In the genomic region with DNA sequence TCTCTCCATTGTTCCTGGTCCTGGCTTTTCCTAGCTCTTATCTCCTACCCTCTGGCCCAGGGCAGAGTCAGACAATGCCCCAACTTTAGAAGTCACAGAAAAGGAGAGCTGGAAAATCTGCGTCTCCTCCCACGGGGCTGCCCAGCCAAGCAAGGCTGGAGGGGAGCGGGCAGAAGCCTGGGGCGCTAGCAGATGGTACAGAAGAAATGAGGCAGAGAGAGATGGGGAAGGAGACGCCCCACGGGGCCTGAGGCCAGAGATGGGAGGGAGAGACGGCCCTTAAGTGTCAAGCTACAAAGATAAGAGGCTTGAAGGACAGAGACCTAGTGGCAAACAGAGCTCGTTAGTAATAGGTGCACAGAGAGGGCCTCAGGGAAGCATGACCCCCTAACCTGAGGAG, we compare ENCODE assay signal across 10 mouse cellular contexts. TPM values are rescaled to one million over a fixed set of nuclear protein-coding genes. Genes with fewer than 3 reads are reported as not detected.
DNase-seq lines count a peak whose midpoint lies in the region; ATAC-seq and TF ChIP-seq lines count a peak whose summit lies in the region.
"Had no signal": no experiment of that assay in that cellular context is flagged by ENCODE, and none has a peak within 500 bp of the region (broad histone marks: within the 10 kb centered on the region; RNA-seq: fewer than 3 reads in every experiment).

No protein-coding gene starts in this region.

- H3K27ac ChIP-seq in heart, embryonic 12.5 days (ENCODE audit: poor library complexity, severe bottlenecking): peak overlapping the region; percentile 92
- peak overlapping the region; percentile 48; the same call in 1 of the 2 replicates for H3K27ac ChIP-seq in lung, embryonic 14.5 days (ENCODE audit: low read depth)
- 0 out of 2 replicates have a peak overlapping the region, but pooled peaks have one; percentile 31 for H3K27ac ChIP-seq in hindbrain, embryonic 11.5 days (ENCODE audit: low read depth, low read length)
- peak overlapping the region; percentile 46 for H3K27ac ChIP-seq in neural tube, embryonic 13.5 days (replicated peaks)

- peaks cover 58% of the 10 kb centered on the region for H3K4me1 ChIP-seq in heart, embryonic 12.5 days (replicated peaks)
- H3K4me1 ChIP-seq in lung, embryonic 14.5 days (ENCODE audit: insufficient read depth): peaks cover 6% of the 10 kb centered on the region; the same call in 1 of the 2 replicates
- no peaks in the 10 kb centered on the region for H3K4me1 ChIP-seq in hindbrain, embryonic 11.5 days (replicated peaks; ENCODE audit: control insufficient read depth, insufficient read depth, low read length)
- peaks cover 29% of the 10 kb centered on the region for H3K4me1 ChIP-seq in neural tube, embryonic 13.5 days (replicated peaks)

- H3K9me3 ChIP-seq in heart, embryonic 12.5 days (replicated peaks): peaks cover 7% of the 10 kb centered on the region
- H3K9me3 ChIP-seq in lung, embryonic 14.5 days (ENCODE audit: low read depth, low read length): peaks cover 6% of the 10 kb centered on the region
- H3K9me3 ChIP-seq in hindbrain, embryonic 11.5 days (ENCODE audit: control insufficient read depth, low read length): no peaks in the 10 kb centered on the region
- H3K9me3 ChIP-seq in neural tube, embryonic 13.5 days: no peaks in the 10 kb centered on the region

- peak overlapping the region; percentile 55 for H3K9ac ChIP-seq in heart, embryonic 12.5 days
- H3K9ac ChIP-seq in lung, embryonic 14.5 days: peak overlapping the region; percentile 29; the same call in 1 of the 2 replicates
- no peak overlapping the region for H3K9ac ChIP-seq in hindbrain, embryonic 11.5 days (ENCODE audit: low read depth, low read length)
- H3K9ac ChIP-seq in neural tube, embryonic 13.5 days: peak overlapping the region; percentile 4; the same call in 1 of the 2 replicates

- WGBS in heart, embryonic 12.5 days: 13% methylated on average over 8 of the region's 8 CpGs
- WGBS in lung, embryonic 14.5 days: 36% methylated on average over 8 of the region's 8 CpGs
- WGBS in hindbrain, embryonic 11.5 days: 64% methylated on average over 8 of the region's 8 CpGs
- WGBS in neural tube, embryonic 13.5 days: 45% methylated on average over 8 of the region's 8 CpGs

- 0 out of 2 replicates have a peak, but pooled peaks have one; percentile 12 for ATAC-seq in heart, embryonic 12.5 days (ENCODE audit: insufficient number of reproducible peaks, low FRiP score)
- ATAC-seq in lung, embryonic 14.5 days (ENCODE audit: insufficient read depth): no peak
- no peak for ATAC-seq in hindbrain, embryonic 11.5 days (ENCODE audit: low FRiP score)
- ATAC-seq in neural tube, embryonic 13.5 days (ENCODE audit: low read depth): no peak
- ATAC-seq: lung, postnatal 0 days had no signal

- no peak for TF ChIP-seq CTCF in lung, embryonic 14.5 days (IDR thresholded peaks at IDR 0.05; ENCODE audit: low read depth)

- intact Hi-C loops in heart, postnatal 25 days (cut with DNase I): no loop called here

- peak overlapping the region; percentile 63 for H3K4me2 ChIP-seq in heart, embryonic 12.5 days
- H3K4me2 ChIP-seq in lung, embryonic 14.5 days: no peak overlapping the region
- no peak overlapping the region for H3K4me2 ChIP-seq in hindbrain, embryonic 11.5 days (replicated peaks; ENCODE audit: low read depth, low read length)
- H3K4me2 ChIP-seq in neural tube, embryonic 13.5 days: no peak overlapping the region

- H3K36me3 ChIP-seq in heart, embryonic 12.5 days: no peaks in the 10 kb centered on the region
- no peaks in the 10 kb centered on the region for H3K36me3 ChIP-seq in lung, embryonic 14.5 days (ENCODE audit: insufficient read depth)
- no peaks in the 10 kb centered on the region for H3K36me3 ChIP-seq in hindbrain, embryonic 11.5 days (ENCODE audit: control insufficient read depth, insufficient read depth, low read length)
- H3K36me3 ChIP-seq in neural tube, embryonic 13.5 days: no peaks in the 10 kb centered on the region

- DNase-seq in heart, postnatal 25 days (ENCODE audit: low spot score): no peak
- DNase-seq in lung, embryonic 14.5 days: no peak
- DNase-seq in lung, postnatal 25 days (ENCODE audit: low spot score): no peak
- DNase-seq in hindbrain, embryonic 11.5 days (ENCODE audit: low spot score): no peak
- DNase-seq in urinary bladder, postnatal 25 days (ENCODE audit: low spot score): no peak
- DNase-seq: kidney, postnatal 4 days had no signal

- peaks cover 20% of the 10 kb centered on the region for H3K27me3 ChIP-seq in heart, embryonic 12.5 days (replicated peaks)
- peaks cover 19% of the 10 kb centered on the region for H3K27me3 ChIP-seq in lung, embryonic 14.5 days (ENCODE audit: insufficient read depth, low read length)
- H3K27me3 ChIP-seq in hindbrain, embryonic 11.5 days (ENCODE audit: control insufficient read depth, insufficient read depth, low read length): peaks cover 12% of the 10 kb centered on the region
- peaks cover 20% of the 10 kb centered on the region for H3K27me3 ChIP-seq in neural tube, embryonic 13.5 days

- H3K4me3 ChIP-seq in heart, embryonic 12.5 days: no peak overlapping the region
- H3K4me3 ChIP-seq in lung, embryonic 14.5 days (ENCODE audit: low read depth, low read length): no peak overlapping the region
- no peak overlapping the region for H3K4me3 ChIP-seq in hindbrain, embryonic 11.5 days (ENCODE audit: low read depth, low read length)
- no peak overlapping the region for H3K4me3 ChIP-seq in neural tube, embryonic 13.5 days
- H3K4me3 ChIP-seq: myocyte had no signal

RNA-seq across cellular contexts. Expression of gene Eml2, which starts 4.4 kb away (rescaled TPM):
- 17.7 and 18.2 TPM in 2 replicates for polyA plus RNA-seq in heart, embryonic 12.5 days (2016; fragmentation: Nextera tagmentation; extraction: Ambion mirVana)
- total RNA-seq in heart, postnatal 25 days (2021): 10 to 100 TPM; 37.1 to 37.8 TPM
- 2.6 and 2.7 TPM in 2 replicates for polyA plus RNA-seq in lung, embryonic 14.5 days (2014; fragmentation: Nextera tagmentation; extraction: Ambion mirVana)
- 1.4 and 2.0 TPM in 2 replicates for polyA plus RNA-seq in hindbrain, embryonic 11.5 days (2014; fragmentation: Nextera tagmentation; extraction: Ambion mirVana)
- 6.8 and 8.1 TPM in 2 replicates for polyA plus RNA-seq in neural tube, embryonic 13.5 days (2015; fragmentation: Nextera tagmentation; extraction: Ambion mirVana)

RNA-seq across cellular contexts. Expression of gene Gipr, which starts 5.9 kb away (rescaled TPM):
- 8.0 and 9.7 TPM in 2 replicates for polyA plus RNA-seq in heart, embryonic 12.5 days (2016; fragmentation: Nextera tagmentation; extraction: Ambion mirVana)
- total RNA-seq in heart, postnatal 25 days (2021): under 1 TPM; 0.21 to 0.22 TPM
- polyA plus RNA-seq in lung, embryonic 14.5 days (2014; fragmentation: Nextera tagmentation; extraction: Ambion mirVana): 0.26 and 0.85 TPM in 2 replicates
- polyA plus RNA-seq in hindbrain, embryonic 11.5 days (2014; fragmentation: Nextera tagmentation; extraction: Ambion mirVana): 0.89 and 1.7 TPM in 2 replicates
- 1.3 and 1.4 TPM in 2 replicates for polyA plus RNA-seq in neural tube, embryonic 13.5 days (2015; fragmentation: Nextera tagmentation; extraction: Ambion mirVana)

RNA-seq across cellular contexts. Expression of gene Snrpd2, which starts 22.3 kb away (rescaled TPM):
- 101 TPM in 2 replicates for polyA plus RNA-seq in heart, embryonic 12.5 days (2016; fragmentation: Nextera tagmentation; extraction: Ambion mirVana)
- total RNA-seq in heart, postnatal 25 days (2021): 10 to 100 TPM; 67.8 to 71.0 TPM
- 158 and 161 TPM in 2 replicates for polyA plus RNA-seq in lung, embryonic 14.5 days (2014; fragmentation: Nextera tagmentation; extraction: Ambion mirVana)
- 143 and 149 TPM in 2 replicates for polyA plus RNA-seq in hindbrain, embryonic 11.5 days (2014; fragmentation: Nextera tagmentation; extraction: Ambion mirVana)
- polyA plus RNA-seq in neural tube, embryonic 13.5 days (2015; fragmentation: Nextera tagmentation; extraction: Ambion mirVana): 108 and 118 TPM in 2 replicates

RNA-seq across cellular contexts. Expression of gene Qpctl, which starts 22.7 kb away (rescaled TPM):
- polyA plus RNA-seq in heart, embryonic 12.5 days (2016; fragmentation: Nextera tagmentation; extraction: Ambion mirVana): 10.0 TPM in 2 replicates
- 1 to 10 TPM; 4.6 to 5.1 TPM for total RNA-seq in heart, postnatal 25 days (2021)
- 12.5 and 13.1 TPM in 2 replicates for polyA plus RNA-seq in lung, embryonic 14.5 days (2014; fragmentation: Nextera tagmentation; extraction: Ambion mirVana)
- polyA plus RNA-seq in hindbrain, embryonic 11.5 days (2014; fragmentation: Nextera tagmentation; extraction: Ambion mirVana): 11.7 and 12.0 TPM in 2 replicates
- 21.7 and 22.2 TPM in 2 replicates for polyA plus RNA-seq in neural tube, embryonic 13.5 days (2015; fragmentation: Nextera tagmentation; extraction: Ambion mirVana)

RNA-seq across cellular contexts. Expression of gene Gpr4, which starts 40.5 kb away (rescaled TPM):
- 0.97 and 1.1 TPM in 2 replicates for polyA plus RNA-seq in heart, embryonic 12.5 days (2016; fragmentation: Nextera tagmentation; extraction: Ambion mirVana)
- 1 to 10 TPM; 8.6 to 9.4 TPM for total RNA-seq in heart, postnatal 25 days (2021)
- 1.6 and 2.2 TPM in 2 replicates for polyA plus RNA-seq in lung, embryonic 14.5 days (2014; fragmentation: Nextera tagmentation; extraction: Ambion mirVana)
- 1.6 and 2.6 TPM in 2 replicates for polyA plus RNA-seq in hindbrain, embryonic 11.5 days (2014; fragmentation: Nextera tagmentation; extraction: Ambion mirVana)
- polyA plus RNA-seq in neural tube, embryonic 13.5 days (2015; fragmentation: Nextera tagmentation; extraction: Ambion mirVana): 2.0 and 2.6 TPM in 2 replicates

Comparison
In these comparisons a context has a peak if more than half of its experiments do, and no peak if none do; other contexts are left out.
1. H3K27ac ChIP-seq: peak in every context shown above with its lines; median percentile 92 in heart, embryonic 12.5 days; 48 in lung, embryonic 14.5 days; 46 in neural tube, embryonic 13.5 days; 31 in hindbrain, embryonic 11.5 days.